Mouse (Mus musculus): ENCODE data around the gene Tagap1.
"Not testable (repeated sequence)": the region's sequence is repeated elsewhere in the genome, so short reads cannot be mapped to it uniquely, and the experiment has no call there.

The Tagap1 gene

GRCm38 (mm10) chr17:6962339-6962738, 1.4 kb upstream of the Tagap1 start:
- not testable (repeated sequence) for DNase-seq (ENCODE audit: low read depth, low spot score)

GRCm38 (mm10) chr17:6961181-6962000, 435 bp upstream of the Tagap1 start:
- DNase-seq (ENCODE audit: low read depth, low spot score), result not testable (repeated sequence)

- not testable (repeated sequence) for DNase-seq (ENCODE audit: low read depth, low spot score)
These were observed 607 bp downstream of the Tagap1 start for GRCm38 (mm10) chr17:6960349-6960748.

- not testable (repeated sequence) for DNase-seq (ENCODE audit: low read depth, low spot score)
These were observed 1.3 kb downstream of the Tagap1 start for GRCm38 (mm10) chr17:6959543-6960259.

- DNase-seq (ENCODE audit: low read depth, low spot score), result not testable (repeated sequence)
These were observed 2.1 kb downstream of the Tagap1 start for GRCm38 (mm10) chr17:6958881-6959280.

- peak; percentile 38 for DNase-seq (ENCODE audit: low read depth, low spot score)
These were observed 12.2 kb downstream of the Tagap1 start for GRCm38 (mm10) chr17:6948769-6949228.

GRCm38 (mm10) chr17:6947984-6948768, 12.8 kb downstream of the Tagap1 start, which contains the start of gene Rsph3b:
Rsph3b (minus strand) TSS chr17:6948682.
- peak; percentile 51 for DNase-seq (ENCODE audit: low read depth, low spot score)

GRCm38 (mm10) chr17:6947637-6947983, 13.3 kb downstream of the Tagap1 start:
- DNase-seq (ENCODE audit: low read depth, low spot score), result not testable (repeated sequence)

GRCm38 (mm10) chr17:6942560-6942959, 18.4 kb downstream of the Tagap1 start:
- DNase-seq (ENCODE audit: low read depth, low spot score), result not testable (repeated sequence)

- not testable (repeated sequence) for DNase-seq (ENCODE audit: low read depth, low spot score)
These were observed 29.3 kb downstream of the Tagap1 start for GRCm38 (mm10) chr17:6931625-6932024.

GRCm38 (mm10) chr17:6920351-6920894, 40.5 kb downstream of the Tagap1 start:
- DNase-seq (ENCODE audit: low read depth, low spot score), result not testable (repeated sequence)

- DNase-seq (ENCODE audit: low read depth, low spot score), result not testable (repeated sequence)
These were observed 41.6 kb downstream of the Tagap1 start for GRCm38 (mm10) chr17:6919388-6919787.

GRCm38 (mm10) chr17:6915282-6915681, 45.7 kb downstream of the Tagap1 start:
- not testable (repeated sequence) for DNase-seq (ENCODE audit: low read depth, low spot score)

GRCm38 (mm10) chr17:6914066-6914465, 46.9 kb downstream of the Tagap1 start:
- DNase-seq (ENCODE audit: low read depth, low spot score), result not testable (repeated sequence)

Measured in telencephalon, adult 2 months (tissue).